Mouse (Mus musculus) cortical plate, adult 2 months (tissue): ENCODE data around the gene Zc3h12b.

Experiments
- CTCF ChIP-seq: fragments of 200-500 bp; IDR thresholded peaks from 2 replicates; pipeline ENCODE4 v1.5.1; 2011; ENCODE audit warnings: mild to moderate bottlenecking, control low read depth, low read length; ENCODE audit not compliant: insufficient read depth; ENCODE audit errors: extremely low read depth
- POLR2A ChIP-seq: fragments of 200-500 bp; IDR thresholded peaks from 2 replicates; pipeline ENCODE4 v1.6.1; 2011; ENCODE audit warnings: mild to moderate bottlenecking, low read length, control low read depth; ENCODE audit not compliant: insufficient read depth; ENCODE audit errors: extremely low read depth

GRCm38 (mm10) chrX:95682206-95682605, 29.3 kb upstream of the Zc3h12b start:
- no peak for TF ChIP-seq CTCF
- no peak for TF ChIP-seq POLR2A
